Mouse (Mus musculus) kidney, postnatal 4 days (tissue): ENCODE data around the gene Arhgdia.
A peak's percentile ranks its signal among the peaks of the same experiment; 100 is the strongest.
"Not testable (repeated sequence)": the region's sequence is repeated elsewhere in the genome, so short reads cannot be mapped to it uniquely, and the experiment has no call there.

Experiments
- DNase-seq, 2 experiments: peaks; one replicate each; pipeline ENCODE4 v3.0.0; 2021; ENCODE audit warnings: mixed read lengths in 2 of 2

Gene Arhgdia

DNA sequence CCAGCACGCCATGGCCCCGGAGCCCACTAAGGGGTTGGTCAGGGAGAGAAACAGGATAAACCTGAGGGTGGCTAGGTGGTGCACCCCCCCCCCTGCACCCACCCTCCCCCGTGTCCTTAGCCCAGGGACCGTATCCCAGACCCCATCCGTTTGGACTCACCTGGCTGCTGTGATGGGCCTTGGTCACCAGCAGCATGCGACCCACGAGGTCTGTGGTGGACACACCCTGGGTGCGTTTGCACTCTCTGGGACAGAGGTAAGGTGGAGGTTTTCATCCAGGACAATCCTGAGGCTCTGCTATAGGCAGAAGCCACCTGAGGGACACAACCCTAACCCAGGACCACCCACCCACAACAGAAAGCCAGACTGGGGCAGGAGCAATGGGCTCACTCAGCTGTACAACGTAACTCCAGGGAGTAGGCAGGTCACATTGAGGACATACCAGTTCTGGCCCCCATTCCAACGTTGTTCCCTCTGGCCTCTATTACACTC is 32.1 kb upstream of the Arhgdia start:
- DNase-seq = no peak

DNA sequence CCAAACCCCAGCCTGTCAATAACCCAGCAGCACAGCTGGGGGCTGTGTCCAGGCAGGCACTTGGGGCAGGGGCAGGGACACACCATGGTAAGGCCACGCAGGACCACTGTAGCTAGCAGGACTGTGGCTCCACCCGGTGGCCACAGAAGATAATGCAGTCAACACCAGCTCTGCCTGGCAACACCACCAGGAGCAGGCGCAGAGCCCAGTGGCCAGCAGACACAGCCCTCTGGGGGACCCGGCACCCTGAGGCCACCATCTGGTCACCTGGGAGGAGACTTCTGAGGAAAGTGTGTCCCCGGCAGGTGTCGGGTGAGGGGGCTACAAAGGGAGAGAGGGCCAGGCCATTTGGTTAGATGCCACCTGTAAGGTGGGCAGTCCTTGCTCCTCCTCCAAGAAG is 31.3 kb upstream of the Arhgdia start:
- peak; percentile 86 to 89 for DNase-seq

DNA sequence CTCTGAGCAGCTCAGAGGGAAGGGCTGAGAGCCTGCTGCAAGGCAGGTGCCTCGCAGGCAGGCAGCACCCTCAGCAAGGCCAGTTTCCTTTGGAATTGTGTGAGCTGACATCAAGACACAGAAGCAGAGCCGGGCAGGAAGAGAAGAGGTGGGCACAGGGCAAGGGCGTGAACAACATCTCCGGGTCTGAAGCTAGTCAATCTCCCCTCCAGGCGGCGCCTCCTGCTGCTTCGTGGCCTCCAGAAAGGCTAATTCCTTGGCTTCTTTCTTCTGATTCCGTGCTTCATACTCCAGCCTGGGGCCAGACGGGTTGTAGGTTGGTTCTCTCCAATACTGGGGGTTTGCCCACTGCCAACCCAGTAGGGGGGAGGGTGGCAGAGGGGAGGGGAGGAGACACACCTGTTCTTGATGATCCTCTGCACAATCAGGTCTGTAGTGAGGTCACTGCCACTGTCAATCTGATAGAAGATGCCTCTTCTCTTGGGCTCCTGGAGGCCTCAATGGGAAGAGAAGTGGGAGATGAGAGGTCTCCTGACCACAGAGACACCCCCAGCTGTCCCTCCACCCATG is 29.1 kb upstream of the Arhgdia start:
- DNase-seq = no peak

DNA sequence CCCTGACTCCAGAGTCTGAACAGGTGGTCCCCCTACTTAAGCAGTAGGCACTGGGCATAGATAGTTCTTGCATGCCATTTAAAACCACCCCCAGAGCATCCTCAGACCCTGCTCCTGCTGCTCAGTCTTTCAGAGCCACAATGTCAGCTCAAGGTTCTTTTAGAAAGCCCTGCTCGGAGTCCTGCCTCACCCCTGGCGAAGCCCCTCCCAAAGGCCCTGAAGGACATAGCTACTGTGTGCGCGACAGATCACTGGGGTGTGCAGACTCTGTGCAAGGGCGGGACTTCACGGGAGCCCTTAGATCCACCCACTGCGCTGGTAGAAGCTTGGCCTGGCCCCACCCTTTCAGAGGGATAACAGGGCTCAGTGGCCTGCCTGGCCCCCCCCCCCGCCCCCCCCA is 27.8 kb upstream of the Arhgdia start:
- DNase-seq = peak; percentile 56 to 64

DNA sequence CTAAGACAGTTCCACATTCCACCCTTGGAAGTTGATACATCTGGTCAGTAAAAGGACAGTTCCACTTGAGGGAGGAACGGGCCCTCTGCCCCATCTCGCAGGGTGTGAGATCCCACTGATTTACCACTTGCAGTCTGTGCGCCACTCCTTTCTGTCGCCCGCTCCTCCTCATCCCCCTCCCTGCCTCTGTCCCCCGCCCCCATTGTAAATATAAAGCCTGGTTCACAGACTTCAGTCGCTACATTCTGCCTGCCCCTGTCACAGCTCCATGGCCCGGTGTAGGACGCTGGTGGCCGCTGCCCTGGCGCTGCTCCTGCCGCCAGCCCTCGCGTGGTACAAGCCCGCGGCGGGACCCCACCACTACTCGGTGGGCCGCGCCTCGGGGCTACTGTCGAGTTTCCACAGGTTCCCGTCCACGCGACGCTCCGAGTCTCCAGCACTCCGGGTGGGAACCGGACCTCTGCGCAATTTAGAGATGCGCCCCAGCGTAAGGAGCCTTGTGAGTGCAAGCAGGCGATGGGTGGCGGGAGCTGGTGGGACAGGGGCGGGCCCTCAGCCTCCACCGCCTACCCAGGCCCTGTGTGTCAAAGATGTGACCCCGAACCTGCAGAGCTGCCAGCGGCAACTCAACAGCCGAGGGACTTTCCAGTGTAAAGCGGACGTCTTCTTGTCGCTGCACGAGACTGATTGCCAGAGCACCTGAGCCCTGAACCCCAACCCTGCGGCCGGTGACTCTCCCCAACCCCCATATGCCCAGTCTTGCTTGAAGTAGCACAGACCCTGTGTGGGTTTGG is 27.0 kb upstream of the Arhgdia start, which contains the start of gene Npb:
TSS of gene Npb (plus strand) at position 237 of the 794 bp plus-strand sequence.
- DNase-seq = peak in 1 of 2 experiments; percentile 45

DNA sequence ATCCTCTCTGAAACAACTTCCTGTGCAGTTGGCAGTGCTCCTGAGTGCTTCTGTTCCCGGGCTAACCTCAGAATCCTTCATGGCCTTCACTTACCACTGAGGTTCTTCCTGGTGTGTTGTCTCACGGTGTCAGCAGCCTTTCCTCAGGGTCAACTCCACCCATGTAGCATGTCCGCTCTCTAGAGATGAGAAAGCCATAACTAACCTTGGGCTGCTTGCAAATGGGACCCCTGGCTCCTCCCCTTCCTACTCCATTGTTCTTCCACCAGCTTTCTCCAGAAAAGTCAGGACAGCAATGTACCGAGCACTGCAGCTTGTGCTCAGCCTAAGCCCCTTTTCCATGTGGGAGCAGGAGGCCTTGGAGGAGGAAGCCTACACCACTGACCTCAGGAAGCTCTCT is 25.3 kb upstream of the Arhgdia start:
- no peak for DNase-seq

DNA sequence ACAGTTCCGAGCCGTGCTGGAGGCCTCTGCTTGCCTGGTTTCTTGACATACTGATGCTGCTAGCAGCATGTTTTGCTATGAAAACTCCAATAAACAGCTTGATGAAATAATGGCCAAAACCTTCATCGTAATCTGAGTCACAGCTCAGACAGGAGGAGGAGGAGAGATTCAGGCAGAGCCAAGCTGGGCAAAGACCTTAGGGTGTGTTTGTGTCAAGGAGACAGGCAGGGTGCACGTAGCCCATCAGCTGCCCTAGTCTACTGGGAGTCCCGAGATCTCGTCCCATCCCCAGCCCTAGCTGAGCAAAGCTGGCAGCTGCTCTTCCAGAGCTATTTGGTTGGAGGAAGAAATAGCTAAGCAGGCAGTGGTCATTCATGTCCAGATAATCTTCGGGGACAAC is 24.2 kb upstream of the Arhgdia start:
- DNase-seq = no peak

DNA sequence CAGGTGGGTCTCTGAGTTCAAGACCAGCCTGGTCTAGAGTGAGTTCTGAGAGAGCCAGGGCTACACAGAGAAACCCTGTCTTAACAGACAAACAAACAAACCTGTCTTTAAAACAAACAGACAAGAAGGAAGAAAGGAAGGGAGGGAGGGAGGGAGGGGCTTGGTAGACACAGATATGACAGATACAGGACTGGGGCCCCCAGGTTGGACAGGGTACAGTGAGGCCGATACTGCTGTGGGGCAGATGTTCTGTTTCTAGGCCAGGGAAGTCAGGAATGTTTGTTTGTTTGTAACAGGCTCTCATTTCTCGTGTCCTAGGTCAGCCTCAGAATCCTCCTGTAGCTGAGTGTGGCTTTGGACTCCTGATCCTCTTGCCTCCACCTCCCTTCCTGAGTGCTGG is 22.1 kb upstream of the Arhgdia start:
- no peak for DNase-seq

DNA sequence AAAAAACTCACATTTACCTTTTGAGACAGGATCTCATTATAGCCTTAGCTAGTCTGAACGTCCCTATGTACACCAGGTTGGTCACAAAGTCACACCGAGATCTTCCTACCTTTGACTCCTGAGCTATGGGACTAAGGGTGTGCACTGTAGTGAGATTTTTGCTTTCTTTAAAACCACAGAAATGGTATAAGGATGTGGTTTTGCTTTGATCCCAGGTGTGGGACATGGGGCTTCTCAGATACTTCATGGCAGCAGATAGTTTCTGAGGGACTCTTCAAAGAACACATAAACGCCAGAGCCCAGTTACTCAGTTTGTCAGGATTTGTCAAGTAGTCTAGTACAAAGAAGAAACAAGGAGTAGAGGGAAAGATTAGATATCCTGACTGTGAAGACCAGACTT is 19.3 kb upstream of the Arhgdia start:
- DNase-seq = no peak

DNA sequence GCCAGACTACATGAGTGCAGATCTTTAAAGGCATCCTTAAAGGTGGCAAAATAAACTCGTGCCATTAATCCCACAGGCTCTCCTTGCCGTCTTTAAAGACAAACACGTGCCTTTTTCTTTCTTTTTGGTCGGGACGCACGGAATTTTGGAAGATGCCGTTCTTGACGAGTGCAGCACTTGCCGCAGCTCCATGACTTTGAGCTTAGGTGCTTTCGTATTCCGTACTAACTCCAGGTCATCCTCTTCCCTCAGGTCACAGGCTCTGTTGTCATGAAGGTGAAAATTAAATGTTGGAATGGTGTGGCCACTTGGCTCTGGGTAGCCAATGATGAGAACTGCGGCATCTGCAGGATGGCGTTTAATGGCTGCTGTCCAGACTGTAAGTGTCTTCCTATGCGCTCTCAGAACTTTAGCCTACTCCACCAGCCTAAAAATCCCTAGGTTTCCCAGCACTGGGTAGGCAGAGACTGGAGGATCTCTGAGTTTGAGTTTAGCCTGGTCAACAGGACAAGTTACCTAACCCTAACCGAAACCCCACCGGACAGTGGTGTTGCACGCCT is 17.6 kb upstream of the Arhgdia start:
- no peak for DNase-seq

DNA sequence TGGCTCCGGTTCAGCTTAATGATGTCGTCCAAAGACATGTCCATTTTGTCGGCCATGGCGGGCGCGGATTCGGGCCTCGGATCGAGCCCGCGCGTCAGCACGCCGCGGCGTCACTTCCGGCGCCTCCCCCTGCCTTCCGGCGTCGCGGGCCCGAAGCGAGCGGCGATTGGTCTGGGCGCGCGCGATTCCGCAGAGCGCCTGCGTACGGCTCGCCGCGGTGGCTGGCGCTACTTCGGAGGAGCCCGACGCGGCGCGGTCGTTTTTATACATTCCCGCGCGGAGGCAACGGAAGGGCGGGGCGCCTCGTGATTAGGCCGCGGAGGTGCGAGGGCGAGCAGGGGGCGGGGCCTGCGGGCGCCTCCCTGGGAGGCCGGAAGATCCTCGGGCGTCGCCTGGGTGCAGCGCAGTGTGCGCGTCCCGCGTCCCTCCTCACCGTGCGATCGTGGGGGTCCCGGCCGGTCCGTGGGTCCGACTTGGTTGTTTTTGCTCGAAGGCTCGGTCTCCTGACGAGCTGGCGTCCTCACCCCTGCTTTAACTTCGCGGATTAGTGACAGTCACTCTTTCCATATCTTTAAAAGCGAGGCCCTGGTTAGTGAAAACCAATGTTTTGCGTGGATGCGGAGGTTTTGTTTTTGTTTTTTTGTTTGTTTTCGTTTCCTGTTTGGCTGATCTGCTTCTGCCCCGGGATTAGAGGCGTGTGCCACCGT is 17.0 kb upstream of the Arhgdia start, which contains the start of the genes Alyref and Anapc11:
TSS of gene Alyref (minus strand) at position 83 of the 707 bp plus-strand sequence.
TSS of gene Anapc11 (plus strand) at position 139 of the 707 bp plus-strand sequence.
- peak; percentile 96 to 97 for DNase-seq

DNA sequence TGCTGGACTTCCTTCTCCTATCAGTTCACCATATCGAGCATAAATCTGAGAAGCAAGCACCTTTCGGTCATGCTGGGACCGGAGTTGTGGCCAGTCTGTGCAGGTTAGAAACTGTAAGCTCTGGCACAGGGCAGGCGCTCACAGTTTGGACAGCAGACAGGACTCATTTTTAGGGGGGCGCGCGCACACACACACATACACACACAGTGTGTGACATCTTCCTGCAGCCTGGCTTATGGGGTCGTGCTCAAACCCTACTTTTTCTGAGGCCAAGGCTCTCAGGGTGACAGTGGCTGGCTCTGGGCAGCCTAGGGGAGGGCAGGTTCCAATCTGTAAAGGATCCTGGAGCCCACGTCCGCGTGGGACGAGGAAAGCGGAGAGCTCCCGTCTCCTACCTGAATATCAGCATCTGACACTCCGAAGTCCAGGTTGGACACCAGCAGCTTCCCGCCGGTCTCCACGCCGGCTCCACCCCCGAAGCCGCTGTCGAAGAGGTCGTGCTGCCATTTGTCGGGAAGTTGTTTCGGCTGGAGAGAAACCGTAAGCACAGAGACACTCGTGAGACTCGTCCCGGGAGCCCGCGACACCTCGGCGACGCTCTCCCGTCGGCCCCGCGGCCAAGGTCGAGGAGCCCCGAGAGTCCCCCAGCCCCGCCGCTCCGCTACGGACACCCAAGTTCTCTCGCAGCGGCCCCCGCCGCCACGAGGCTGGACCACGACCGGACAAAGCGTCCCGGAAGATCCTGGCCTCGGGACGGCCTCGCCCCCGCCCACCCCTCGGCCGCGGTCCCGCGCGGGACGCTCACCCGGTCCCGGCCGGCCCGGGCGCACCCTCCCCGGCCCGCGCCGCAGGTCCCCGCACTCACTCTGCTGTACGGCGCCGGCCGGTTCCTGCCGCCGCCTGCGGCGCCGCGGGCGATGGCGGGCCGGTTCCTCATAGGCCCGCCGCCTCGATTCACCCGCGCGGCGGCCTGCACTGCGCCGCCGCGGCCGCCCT is 16.1 kb upstream of the Arhgdia start:
- peak; percentile 45 to 65 for DNase-seq

DNA sequence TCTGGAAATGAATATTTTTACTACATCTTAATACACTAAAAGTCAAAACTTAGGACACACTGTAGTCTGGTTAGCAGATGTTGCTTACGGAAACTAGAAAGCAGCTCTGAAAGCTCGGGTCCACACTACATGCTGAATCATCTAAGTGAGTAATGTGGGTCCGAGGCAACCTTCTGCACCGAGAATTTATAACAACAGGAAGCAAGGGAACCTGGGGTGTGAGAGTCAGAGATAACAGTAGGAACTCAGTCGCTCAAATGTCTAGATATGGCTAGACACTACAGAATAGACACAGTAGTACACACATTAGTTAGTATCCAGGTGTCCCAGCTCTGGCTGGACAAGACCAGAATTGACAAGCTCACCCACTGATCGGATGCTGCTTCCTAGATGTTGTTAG is 7.1 kb upstream of the Arhgdia start:
- no peak for DNase-seq

DNA sequence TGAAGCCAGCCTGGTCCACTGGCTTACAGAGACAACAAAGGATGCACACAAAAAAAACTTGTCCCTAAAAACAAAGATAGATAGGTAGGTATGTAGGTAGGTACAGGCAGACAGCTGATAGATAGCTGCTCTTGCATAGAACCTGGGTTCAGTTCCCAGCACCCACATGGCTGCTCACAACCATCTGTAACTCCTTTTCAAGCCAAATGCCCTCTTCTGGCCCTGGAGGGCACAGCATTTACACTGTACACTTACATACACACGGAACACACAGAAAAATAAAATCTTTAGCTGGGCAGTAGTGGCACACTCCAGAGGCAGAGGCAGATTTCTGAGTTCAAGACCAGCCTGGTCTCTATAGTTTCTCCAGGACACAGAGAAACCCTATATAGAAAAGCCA is 2.5 kb upstream of the Arhgdia start:
- no peak for DNase-seq

DNA sequence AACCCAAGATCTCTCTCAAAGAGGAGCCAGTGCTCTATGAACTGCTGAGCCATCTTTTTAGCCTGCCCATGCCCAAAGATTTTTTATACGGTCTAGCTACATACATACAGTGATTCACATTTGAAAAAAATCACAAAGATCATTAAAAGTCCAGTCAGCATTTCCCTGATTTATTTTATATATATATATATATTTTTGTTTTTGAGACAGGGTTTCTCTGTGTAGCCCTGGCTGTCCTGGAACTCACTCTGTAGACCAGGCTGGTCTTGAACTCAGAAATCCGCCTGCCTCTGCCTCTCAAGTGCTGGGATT is 1.5 kb upstream of the Arhgdia start:
- DNase-seq = not testable (repeated sequence)

DNA sequence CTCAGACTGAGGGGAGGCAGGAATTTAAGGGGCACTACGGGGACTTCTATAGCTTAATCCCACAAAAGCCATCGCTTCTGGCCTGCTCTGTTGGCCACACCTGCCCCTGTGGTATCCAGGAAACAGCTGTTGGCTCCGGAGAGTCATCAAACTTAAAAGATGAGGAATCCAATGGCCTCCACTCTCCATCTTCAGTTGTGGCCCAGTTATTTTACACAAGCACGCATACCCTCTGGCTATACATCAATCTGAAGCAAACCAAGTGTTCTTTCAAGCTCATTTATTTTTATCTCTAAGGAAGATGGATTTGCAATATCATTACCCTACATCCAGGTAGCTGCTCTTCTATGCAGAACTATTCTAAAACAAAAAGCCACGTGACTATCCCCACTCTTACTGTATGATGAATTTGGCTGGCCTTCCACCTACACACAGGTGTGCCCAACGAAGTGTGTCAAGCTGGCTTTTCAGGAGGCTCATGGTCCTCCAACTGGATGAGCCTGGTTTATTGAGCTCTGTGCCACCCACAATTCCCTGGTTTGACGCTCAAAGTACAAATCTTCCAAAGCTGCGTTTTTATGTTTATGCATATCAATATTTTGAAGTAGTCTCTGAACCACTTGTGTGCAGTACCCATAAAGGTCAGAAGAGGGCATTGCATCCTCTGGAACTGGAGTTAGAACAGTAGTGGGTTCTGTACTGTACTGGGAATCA is 1.0 kb upstream of the Arhgdia start:
- peak; percentile 23 to 37 for DNase-seq

DNA sequence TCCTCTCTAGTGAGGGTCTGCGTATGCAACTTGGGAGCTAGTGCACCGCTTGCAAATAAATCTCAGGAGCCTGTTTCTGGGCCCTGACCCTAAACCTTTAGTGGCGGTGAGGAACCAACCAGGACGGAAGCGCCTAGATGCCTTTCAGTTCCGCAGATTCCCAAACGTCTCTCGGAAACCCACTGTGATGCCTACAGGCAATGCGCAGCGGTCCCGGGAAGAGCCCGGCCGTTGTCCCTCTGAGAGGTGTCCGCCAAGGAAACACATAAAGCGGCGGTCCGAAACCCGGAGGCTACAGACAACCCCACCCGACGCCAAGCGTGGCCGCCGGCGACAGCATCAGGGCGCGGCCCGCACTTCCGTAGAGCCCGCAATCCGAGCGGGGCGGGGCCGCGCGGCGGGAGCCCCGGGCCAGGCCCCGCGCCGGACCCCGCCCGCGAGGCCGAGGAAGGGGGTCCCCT is 523 bp downstream of the Arhgdia start:
- peak; percentile 56 to 69 for DNase-seq

DNA sequence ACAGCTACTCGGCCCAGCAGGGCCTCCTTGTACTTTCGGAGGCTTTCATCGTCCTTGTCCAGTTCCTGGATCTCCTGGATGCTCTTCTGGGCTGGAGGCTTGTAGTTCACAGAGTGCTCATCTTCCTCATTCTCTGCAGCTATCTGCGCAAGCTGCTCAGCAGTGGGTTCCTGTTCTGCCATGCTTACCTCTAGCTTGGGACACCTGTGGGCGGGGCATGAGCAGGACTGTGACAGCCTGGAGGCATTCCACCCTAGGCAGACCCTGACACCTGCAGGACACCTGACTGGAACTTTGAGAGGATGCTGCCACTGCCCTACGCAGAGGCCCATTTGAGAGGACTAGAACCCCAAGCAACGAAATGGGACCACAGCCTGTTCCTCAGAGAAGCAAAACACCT is 1.2 kb downstream of the Arhgdia start:
- DNase-seq = peak; percentile 26 to 46

DNA sequence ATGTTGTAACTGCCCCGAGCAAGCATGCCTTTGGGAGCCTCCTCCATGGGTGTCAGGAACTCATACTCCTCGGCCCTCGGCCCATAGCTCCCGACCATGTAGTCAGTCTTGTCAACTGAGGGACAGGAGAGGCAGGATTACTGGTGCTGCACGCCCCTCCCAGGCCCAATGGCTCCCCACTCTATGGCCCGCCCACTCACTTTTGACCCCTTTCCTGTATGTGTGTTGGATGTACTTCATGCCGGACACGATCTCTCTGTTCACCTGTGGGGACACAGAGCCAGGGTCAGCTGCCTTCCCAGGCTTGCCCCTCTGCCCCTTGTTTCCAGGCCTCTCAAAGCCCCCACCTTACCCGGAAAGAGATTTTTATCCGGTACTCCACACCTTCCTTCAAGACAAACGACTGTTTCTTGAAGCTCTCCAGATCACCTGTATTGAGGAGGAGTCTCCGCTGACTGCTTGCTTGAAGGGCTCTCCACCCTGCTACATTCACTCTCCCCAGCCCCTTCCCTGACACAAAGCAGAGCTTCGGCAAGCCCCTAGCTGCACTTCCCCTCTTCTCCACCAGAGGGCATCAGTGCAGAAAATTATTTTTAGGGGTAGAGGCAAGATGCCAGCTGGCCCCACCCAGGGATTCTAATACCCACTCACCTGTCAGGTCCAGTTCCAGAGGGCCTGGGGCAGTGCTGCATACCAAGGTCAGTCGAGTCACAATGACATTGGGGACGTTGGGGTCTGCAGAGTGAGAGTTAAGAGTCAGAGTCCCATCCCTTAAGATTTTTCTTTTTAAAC is 1.9 kb downstream of the Arhgdia start:
- DNase-seq = peak; percentile 85 to 86

DNA sequence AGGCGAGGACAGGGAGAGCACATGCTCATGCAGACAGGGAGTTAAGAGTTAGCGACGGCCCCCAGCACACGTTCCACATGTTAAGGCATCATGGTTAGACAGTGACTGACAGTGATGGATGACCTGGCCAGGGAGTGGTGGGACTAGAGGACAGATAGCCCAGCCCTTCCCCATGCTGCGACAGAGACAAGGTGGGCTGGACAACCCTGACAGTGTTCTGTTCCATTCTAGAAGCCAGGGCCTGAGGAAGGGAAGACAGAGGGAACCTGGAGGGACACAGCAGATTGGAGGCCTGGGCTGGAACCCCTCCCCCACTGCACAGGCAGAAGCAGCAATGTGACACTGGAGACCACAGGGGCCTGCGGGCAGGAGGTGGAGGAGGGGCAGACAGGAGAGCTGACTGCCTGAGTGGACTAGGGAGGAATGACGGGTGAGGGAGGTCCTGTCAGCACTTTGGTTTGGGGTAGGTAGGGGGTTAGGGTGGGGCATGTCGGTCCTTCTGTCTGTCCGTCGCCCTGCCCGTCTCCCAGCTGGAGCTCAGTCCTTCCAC is 2.7 kb downstream of the Arhgdia start:
- peak; percentile 33 to 54 for DNase-seq
